Mouse (Mus musculus) urinary bladder, postnatal 14 days (tissue): ENCODE data around the gene Coasy.
A peak's percentile ranks its signal among the peaks of the same experiment; 100 is the strongest.
"Not testable (repeated sequence)": the region's sequence is repeated elsewhere in the genome, so short reads cannot be mapped to it uniquely, and the experiment has no call there.

Source experiments
- DNase-seq: peaks from one replicate; pipeline ENCODE4 v3.0.0; 2021; ENCODE audit warnings: low spot score

Gene Coasy

GRCm38 (mm10) chr11:101087682-101088055 is 5.3 kb downstream of the Coasy start:
- DNase-seq: no peak

- DNase-seq: no peak
These were observed 7.6 kb downstream of the Coasy start for GRCm38 (mm10) chr11:101089931-101090330.

- DNase-seq: no peak
These were observed 12.6 kb downstream of the Coasy start for GRCm38 (mm10) chr11:101094930-101095313.

GRCm38 (mm10) chr11:101095314-101096024 is 13.1 kb downstream of the Coasy start, which contains the start of gene Psmc3ip:
Gene Psmc3ip (minus strand): TSS chr11:101095436.
- peak; percentile 94 for DNase-seq

GRCm38 (mm10) chr11:101098231-101098630 is 15.9 kb downstream of the Coasy start:
- DNase-seq: no peak

GRCm38 (mm10) chr11:101103011-101103410 is 20.6 kb downstream of the Coasy start:
- peak; percentile 51 for DNase-seq

- no peak for DNase-seq
These were observed 27.0 kb downstream of the Coasy start for GRCm38 (mm10) chr11:101109351-101109750.

GRCm38 (mm10) chr11:101110708-101111107 is 28.3 kb downstream of the Coasy start:
- DNase-seq: no peak

GRCm38 (mm10) chr11:101111178-101111577 is 28.8 kb downstream of the Coasy start:
- no peak for DNase-seq

GRCm38 (mm10) chr11:101112186-101112585 is 29.8 kb downstream of the Coasy start:
- no peak for DNase-seq

GRCm38 (mm10) chr11:101115564-101115963 is 33.2 kb downstream of the Coasy start:
- no peak for DNase-seq

- peak; percentile 7 for DNase-seq
These were observed 35.7 kb downstream of the Coasy start for GRCm38 (mm10) chr11:101118105-101118504.

- no peak for DNase-seq
These were observed 36.9 kb downstream of the Coasy start for GRCm38 (mm10) chr11:101119131-101119760.

- peak; percentile 98 for DNase-seq
These were observed 37.6 kb downstream of the Coasy start, which contains the start of the genes Retreg3 and Tubg1 for GRCm38 (mm10) chr11:101119761-101120544. Gene Retreg3 (minus strand): TSS chr11:101119893. Gene Tubg1 (plus strand): TSS chr11:101119938.

- DNase-seq: no peak
These were observed 38.3 kb downstream of the Coasy start for GRCm38 (mm10) chr11:101120545-101121188.

GRCm38 (mm10) chr11:101124494-101124893 is 42.1 kb downstream of the Coasy start:
- DNase-seq: not testable (repeated sequence)

GRCm38 (mm10) chr11:101125008-101125407 is 42.6 kb downstream of the Coasy start:
- DNase-seq: not testable (repeated sequence)

GRCm38 (mm10) chr11:101127075-101127474 is 44.7 kb downstream of the Coasy start:
- no peak for DNase-seq

GRCm38 (mm10) chr11:101128996-101129577 is 46.7 kb downstream of the Coasy start:
- DNase-seq: no peak

- no peak for DNase-seq
These were observed 47.8 kb downstream of the Coasy start for GRCm38 (mm10) chr11:101130056-101130756.

GRCm38 (mm10) chr11:101131187-101131586 is 48.8 kb downstream of the Coasy start:
- no peak for DNase-seq
